Mouse (Mus musculus): Measurements from ENCODE around the gene Ccm2. TPM values are rescaled to one million over a fixed set of nuclear protein-coding genes. Genes with fewer than 3 reads are reported as not detected.

Ccm2 gene
- total and polyA plus RNA-seq, 3 experiments = 30.4 to 34.5 (median 32.7) TPM

DNA sequence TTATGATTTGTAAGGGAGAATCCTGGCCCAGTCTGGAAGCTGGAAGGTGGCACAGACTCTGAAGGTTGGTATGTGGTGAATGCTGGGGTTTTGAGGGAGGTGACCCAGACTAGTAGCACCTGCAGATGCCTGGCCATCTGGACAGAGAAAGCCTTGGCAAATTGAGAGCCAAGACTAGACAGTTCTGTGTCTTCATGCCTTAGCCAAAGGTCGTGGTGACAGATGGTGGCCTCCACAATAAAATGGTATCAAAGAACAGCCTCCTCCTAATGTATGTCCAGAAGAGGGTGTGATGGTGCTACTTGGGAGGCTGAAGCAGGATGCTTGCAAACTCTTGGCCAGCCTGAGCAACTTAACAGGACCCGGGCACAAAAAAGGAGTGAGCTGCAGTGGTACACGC, 42.5 kb upstream of the Ccm2 start:
- no peak overlapping the region for H3K4me3 ChIP-seq (replicated peaks in 1 of 3; ENCODE audit: low read depth in 2 of 3, low read length in 2 of 3, poor library complexity in 1 of 3)
- H3K4me1 ChIP-seq (ENCODE audit: control insufficient read depth in 1 of 2, insufficient read depth in 2 of 2) = no peaks in the 10 kb centered on the region
- H3K9ac ChIP-seq (ENCODE audit: insufficient read depth, low read depth) = no peak overlapping the region
- peaks cover 44 to 79% of the 10 kb centered on the region in 2 experiments for H3K36me3 ChIP-seq (replicated peaks in 1 of 2; ENCODE audit: control insufficient read depth in 1 of 2, insufficient read depth in 1 of 2, low read length in 1 of 2)
- DNase-seq (ENCODE audit: extremely low read depth) = no peak
- TF ChIP-seq POLR2AphosphoS2 (IDR thresholded peaks at IDR 0.05; ENCODE audit: low read depth, low read length) (0 out of 2 replicates have a peak, but pooled peaks have one; percentile 66), ZC3H11A (IDR thresholded peaks at IDR 0.05; ENCODE audit: low read depth, low read length) (no peak)
- in situ Hi-C loops (cut with MboI; ENCODE audit: low pct_ligation_motif_present, low pct_unique_long_range_greater_than_20kb, low sequenced_read_pairs) = no loop called here
- no peaks in the 10 kb centered on the region for H3K79me2 ChIP-seq (replicated peaks; ENCODE audit: control insufficient read depth, extremely low read depth, insufficient read depth, poor library complexity, severe bottlenecking)
- dilution Hi-C loops (cut with MboI; ENCODE audit: extremely low pct_ligation_motif_present, extremely low pct_unique_long_range_greater_than_20kb, low sequenced_read_pairs) = no loop called here
- no peak overlapping the region for H3K4me2 ChIP-seq (ENCODE audit: insufficient read depth, low read depth, poor library complexity, severe bottlenecking)
- H3K9me3 ChIP-seq (replicated peaks; ENCODE audit: low read length) = no peaks in the 10 kb centered on the region
- H3K27me3 ChIP-seq (replicated peaks) = no peaks in the 10 kb centered on the region
- no peak overlapping the region for H3K27ac ChIP-seq (ENCODE audit: insufficient read depth, low read depth)

DNA sequence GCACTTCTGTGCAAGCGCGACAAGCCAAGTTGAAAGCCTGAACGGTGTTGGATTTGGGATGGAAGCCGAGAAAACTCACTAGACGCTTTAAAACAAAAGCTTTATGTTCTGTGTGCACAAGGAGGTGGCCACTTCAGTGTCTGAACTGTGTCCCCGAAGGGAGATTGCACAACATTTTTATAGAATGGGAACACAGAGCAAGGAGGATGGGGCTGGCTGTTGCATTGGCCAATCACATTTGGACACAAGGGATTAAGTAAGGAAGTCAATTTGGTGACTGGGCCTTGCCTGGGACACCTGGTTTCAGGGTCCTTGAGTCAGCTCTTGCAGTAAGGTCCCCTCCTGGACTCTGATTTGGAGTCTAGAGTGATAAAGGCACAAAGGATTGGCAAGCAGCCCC, 42.0 kb upstream of the Ccm2 start:
- dilution Hi-C loops (cut with MboI; ENCODE audit: extremely low pct_ligation_motif_present, extremely low pct_unique_long_range_greater_than_20kb, low sequenced_read_pairs) (no loop called here), in situ Hi-C loops (cut with MboI; ENCODE audit: low pct_ligation_motif_present, low pct_unique_long_range_greater_than_20kb, low sequenced_read_pairs) (no loop called here)
- TF ChIP-seq CHD2 (IDR thresholded peaks at IDR 0.05; ENCODE audit: low read length) (no peak), POLR2AphosphoS2 (IDR thresholded peaks at IDR 0.05; ENCODE audit: low read depth, low read length) (peak; percentile 57; the same call in 1 of the 2 replicates)
- H3K27me3 ChIP-seq (replicated peaks) = no peaks in the 10 kb centered on the region
- H3K4me2 ChIP-seq (ENCODE audit: insufficient read depth, low read depth, poor library complexity, severe bottlenecking) = no peak overlapping the region
- no peak overlapping the region for H3K4me3 ChIP-seq (replicated peaks in 1 of 3; ENCODE audit: low read depth in 2 of 3, low read length in 2 of 3, poor library complexity in 1 of 3)
- no peaks in the 10 kb centered on the region for H3K79me2 ChIP-seq (replicated peaks; ENCODE audit: control insufficient read depth, extremely low read depth, insufficient read depth, poor library complexity, severe bottlenecking)
- H3K9me3 ChIP-seq (replicated peaks; ENCODE audit: low read length) = no peaks in the 10 kb centered on the region
- H3K36me3 ChIP-seq (replicated peaks in 1 of 2; ENCODE audit: control insufficient read depth in 1 of 2, insufficient read depth in 1 of 2, low read length in 1 of 2) = peaks cover 48 to 83% of the 10 kb centered on the region in 2 experiments
- H3K9ac ChIP-seq (ENCODE audit: insufficient read depth, low read depth) = no peak overlapping the region
- H3K4me1 ChIP-seq (ENCODE audit: control insufficient read depth in 1 of 2, insufficient read depth in 2 of 2) = no peaks in the 10 kb centered on the region
- no peak overlapping the region for H3K27ac ChIP-seq (ENCODE audit: insufficient read depth, low read depth)
- DNase-seq (ENCODE audit: extremely low read depth) = no peak

DNA sequence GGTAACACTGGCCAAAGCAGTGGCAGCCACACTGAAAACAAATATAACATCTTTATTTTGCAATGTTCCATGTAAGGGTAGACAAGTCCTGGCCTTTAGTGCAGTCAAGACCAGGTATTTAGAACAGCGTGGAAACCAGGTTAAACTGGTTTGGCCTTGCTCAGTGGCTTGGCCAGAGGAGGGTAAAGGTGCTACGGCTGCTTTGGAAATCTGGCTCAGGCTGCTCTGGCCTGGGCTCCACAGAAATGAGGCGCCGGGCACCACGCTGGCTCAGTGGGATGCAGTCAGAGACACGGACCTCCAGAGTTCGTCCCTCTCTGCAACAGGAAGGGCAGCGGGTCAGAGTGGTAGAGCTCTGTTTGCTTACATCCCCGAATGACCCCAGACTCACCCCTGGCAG, 40.2 kb upstream of the Ccm2 start:
- H3K36me3 ChIP-seq (replicated peaks in 1 of 2; ENCODE audit: control insufficient read depth in 1 of 2, insufficient read depth in 1 of 2, low read length in 1 of 2) = peaks cover 66 to 88% of the 10 kb centered on the region in 2 experiments
- H3K4me1 ChIP-seq (ENCODE audit: control insufficient read depth in 1 of 2, insufficient read depth in 2 of 2) = no peaks in the 10 kb centered on the region
- no peaks in the 10 kb centered on the region for H3K27me3 ChIP-seq (replicated peaks)
- no peaks in the 10 kb centered on the region for H3K9me3 ChIP-seq (replicated peaks; ENCODE audit: low read length)
- DNase-seq (ENCODE audit: extremely low read depth) = no peak
- dilution Hi-C loops (cut with MboI; ENCODE audit: extremely low pct_ligation_motif_present, extremely low pct_unique_long_range_greater_than_20kb, low sequenced_read_pairs) (no loop called here), in situ Hi-C loops (cut with MboI; ENCODE audit: low pct_ligation_motif_present, low pct_unique_long_range_greater_than_20kb, low sequenced_read_pairs) (no loop called here)
- H3K79me2 ChIP-seq (replicated peaks; ENCODE audit: control insufficient read depth, extremely low read depth, insufficient read depth, poor library complexity, severe bottlenecking) = no peaks in the 10 kb centered on the region
- no peak overlapping the region for H3K9ac ChIP-seq (ENCODE audit: insufficient read depth, low read depth)
- H3K27ac ChIP-seq (ENCODE audit: insufficient read depth, low read depth) = no peak overlapping the region; the same call in 1 of the 2 replicates
- H3K4me3 ChIP-seq (replicated peaks in 1 of 3; ENCODE audit: low read depth in 2 of 3, low read length in 2 of 3, poor library complexity in 1 of 3) = no peak overlapping the region
- TF ChIP-seq MXI1 (IDR thresholded peaks at IDR 0.05; ENCODE audit: low read depth, low read length) = no peak
- no peak for TF ChIP-seq NELFE (IDR thresholded peaks at IDR 0.05; ENCODE audit: low read depth, low read length)
- no peak for TF ChIP-seq MAX (IDR thresholded peaks at IDR 0.05; ENCODE audit: low read length)
- H3K4me2 ChIP-seq (ENCODE audit: insufficient read depth, low read depth, poor library complexity, severe bottlenecking) = no peak overlapping the region
